In genomic region chr1:54614963-54615362, GRCm38 (mm10) we compare ENCODE assay signal across 20 mouse cellular contexts. TPM values are rescaled to one million over a fixed set of nuclear protein-coding genes. Genes with fewer than 3 reads are reported as not detected.
DNase-seq lines count a peak whose midpoint lies in the region; TF ChIP-seq lines count a peak whose summit lies in the region.
"Had no signal": no experiment of that assay in that cellular context is flagged by ENCODE, and none has a peak within 500 bp of the region (broad histone marks: within the 10 kb centered on the region; RNA-seq: fewer than 3 reads in every experiment).

No protein-coding gene starts in this region.

- DNase-seq in adrenal gland, adult 2 months: peak; percentile 26
- DNase-seq in adrenal gland, adult 18-20 months (ENCODE audit: low spot score in 2 of 2): no peak
- peak; percentile 10 for DNase-seq in kidney, adult 2 months
- DNase-seq in kidney, postnatal 36 days: no peak
- DNase-seq in fat pad, adult 2 months (ENCODE audit: extremely low read depth, low read depth, low spot score): peak; percentile 31
- peak; percentile 52 for DNase-seq in lung, postnatal 10 days
- DNase-seq in heart, postnatal 25 days (ENCODE audit: low spot score): no peak
- no peak for DNase-seq in thymus, postnatal 25 days
- DNase-seq: cerebellum, adult 11 months; cerebellum, postnatal 14 days; embryo, embryonic 11 days; heart, adult 2 months; kidney, adult 18-20 months; liver, postnatal 0 days; thymus, postnatal 36 days had no signal

- H3K36me3 ChIP-seq in kidney, adult 2 months (ENCODE audit: control insufficient read depth, insufficient read depth, low read length): no peaks in the 10 kb centered on the region
- H3K36me3 ChIP-seq: embryonic facial prominence, embryonic 15.5 days; forebrain, embryonic 12.5 days had no signal

- H3K4me3 ChIP-seq in kidney, adult 2 months (ENCODE audit: insufficient read depth, low read depth, low read length): no peak overlapping the region
- H3K4me3 ChIP-seq: embryonic facial prominence, embryonic 15.5 days; forebrain, embryonic 12.5 days; heart, adult 2 months had no signal

- no peak overlapping the region for H3K27ac ChIP-seq in kidney, adult 2 months (ENCODE audit: insufficient read depth, low read depth, low read length)
- H3K27ac ChIP-seq: embryonic facial prominence, embryonic 15.5 days; forebrain, embryonic 12.5 days; heart, adult 2 months; hindbrain, embryonic 14.5 days; stomach, postnatal 0 days had no signal

- no peak for TF ChIP-seq POLR2A in kidney, adult 2 months (IDR thresholded peaks at IDR 0.05; ENCODE audit: low read depth, low read length)

- no peaks in the 10 kb centered on the region for H3K4me1 ChIP-seq in kidney, adult 2 months (ENCODE audit: control insufficient read depth, insufficient read depth, low read length)
- H3K4me1 ChIP-seq: embryonic facial prominence, embryonic 15.5 days; forebrain, embryonic 12.5 days had no signal

- 76% methylated on average over 6 of the region's 6 CpGs for WGBS in kidney, adult 2 months

- no peak for TF ChIP-seq CTCF in kidney, adult 2 months (conservative IDR thresholded peaks at IDR 0.05; ENCODE audit: insufficient read depth, insufficient read length, low read depth, low read length)

- intact Hi-C loops in heart, postnatal 25 days (cut with DNase I): no loop called here

- no peaks in the 10 kb centered on the region for H3K27me3 ChIP-seq in kidney, adult 2 months (replicated peaks; ENCODE audit: control insufficient read depth, insufficient read depth, low read length)
- H3K27me3 ChIP-seq: embryonic facial prominence, embryonic 15.5 days; forebrain, embryonic 12.5 days had no signal

RNA-seq across cellular contexts. Expression of gene Pgap1, which starts 57.5 kb away (rescaled TPM):
- total RNA-seq in adrenal gland, adult 2 months (2021): 1 to 10 TPM; 3.0 to 5.7 TPM
- polyA plus RNA-seq in adrenal gland, adult 2 months (2012; rRNA removed): 0.13 and 0.17 TPM in 2 replicates
- 1 to 10 TPM; 3.5 to 6.3 TPM for total RNA-seq in adrenal gland, adult 18-20 months (2021)
- polyA plus RNA-seq in kidney, adult 2 months (2012; rRNA removed): 2.3 and 2.8 TPM in 2 replicates
- 1 to 10 TPM; 4.4 to 4.6 TPM for total RNA-seq in heart, postnatal 25 days (2021)
- total RNA-seq: MEL had no signal

Comparison
In these comparisons a context has a peak if more than half of its experiments do, and no peak if none do; other contexts are left out.
1. DNase-seq: peak in adrenal gland, adult 2 months (single experiment), kidney, adult 2 months (single experiment), fat pad, adult 2 months (single experiment) and lung, postnatal 10 days (single experiment); none in adrenal gland, adult 18-20 months (0 of 2), kidney, postnatal 36 days (0 of 2), heart, postnatal 25 days (single experiment) and thymus, postnatal 25 days (single experiment).